Mouse (Mus musculus): ENCODE measurements at regions not wholly inside any gene's neighbourhood (a gene's known extent, or its start where the extent isn't known, plus 50 kb on each side); places are given as distances from the start of the nearest gene placed in this dataset.

GRCm38 (mm10) chr10:39248486-39248885 lies 84.9 kb upstream of the Ccn6 start:
- no peaks in the 10 kb centered on the region for H3K27me3 ChIP-seq
- DNase-seq (ENCODE audit: low read depth, low spot score) (no peak), ATAC-seq (no peak)
- ChIA-PET CTCF (interaction anchor here (0.9 kb wide), 1 partner anchor 109 kb away, joined by 3 read pairs; no protein-coding TSS in a partner anchor), POLR2A (no interaction called here)
- TF ChIP-seq CTCF (IDR thresholded peaks at IDR 0.05), result no peak
- in situ Hi-C loops (cut with MboI; ENCODE audit: low pct_unique_long_range_greater_than_20kb), result no loop called here

- TF ChIP-seq CTCF (IDR thresholded peaks at IDR 0.05), result no peak
- POLR2A ChIA-PET, result no interaction called here
- ATAC-seq (no peak), DNase-seq (ENCODE audit: low read depth, low spot score) (no peak)
- in situ Hi-C loops (cut with MboI; ENCODE audit: low pct_unique_long_range_greater_than_20kb), result no loop called here
- CTCF ChIA-PET, result no interaction called here
- no peaks in the 10 kb centered on the region for H3K27me3 ChIP-seq
Measured at GRCm38 (mm10) chr10:39246984-39247383, 83.4 kb upstream of the Ccn6 start.

DNA sequence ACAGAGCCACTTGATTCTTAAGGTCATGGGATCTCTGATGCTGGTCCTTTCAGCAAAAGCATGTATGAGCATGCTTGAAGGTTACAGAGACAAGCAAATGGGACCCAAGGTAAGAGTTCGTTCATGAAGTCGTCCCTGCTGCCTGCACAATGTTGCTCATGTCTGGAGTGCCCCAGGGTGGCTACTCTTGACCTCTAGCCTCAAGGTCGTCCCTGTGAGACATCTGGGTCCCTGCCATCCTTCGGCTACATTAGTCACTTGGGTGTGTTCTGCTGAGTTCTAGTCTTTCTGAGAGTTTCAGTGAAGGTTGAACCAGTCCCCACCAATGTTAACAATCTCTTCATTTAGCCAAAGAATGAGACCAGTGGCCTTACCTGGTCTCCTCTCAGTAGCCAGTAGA lies 81.5 kb upstream of the Ccn6 start:
- ChIA-PET CTCF (no interaction called here), POLR2A (no interaction called here)
- in situ Hi-C loops (cut with MboI; ENCODE audit: low pct_unique_long_range_greater_than_20kb), result no loop called here
- DNase-seq (ENCODE audit: low read depth, low spot score) (no peak), ATAC-seq (no peak)
- H3K27me3 ChIP-seq, result no peaks in the 10 kb centered on the region
- no peak for TF ChIP-seq CTCF (IDR thresholded peaks at IDR 0.05)

GRCm38 (mm10) chr10:39244061-39244460 lies 80.5 kb upstream of the Ccn6 start:
- DNase-seq (ENCODE audit: low read depth, low spot score) (no peak), ATAC-seq (no peak)
- POLR2A ChIA-PET, result interaction anchor here (1.4 kb wide), 1 partner anchor 126 kb away, joined by 3 read pairs; no protein-coding TSS in a partner anchor
- H3K27me3 ChIP-seq, result no peaks in the 10 kb centered on the region
- TF ChIP-seq CTCF (IDR thresholded peaks at IDR 0.05), result no peak
- in situ Hi-C loops (cut with MboI; ENCODE audit: low pct_unique_long_range_greater_than_20kb), result no loop called here
- CTCF ChIA-PET, result interaction anchor here (1.1 kb wide), 1 partner anchor 18 kb away, joined by 3 read pairs; no protein-coding TSS in a partner anchor

- no peaks in the 10 kb centered on the region for H3K27me3 ChIP-seq
- no peak for TF ChIP-seq CTCF (IDR thresholded peaks at IDR 0.05)
- no peak for ATAC-seq
- POLR2A ChIA-PET, result interaction anchor here (0.9 kb wide), 1 partner anchor 29 kb away, joined by 3 read pairs; no protein-coding TSS in a partner anchor
- no peak for DNase-seq (ENCODE audit: low read depth, low spot score)
- CTCF ChIA-PET, result interaction anchor here (5.7 kb wide), 1 partner anchor 279 kb away, joined by 42 read pairs; no protein-coding TSS in a partner anchor
- in situ Hi-C loops (cut with MboI; ENCODE audit: low pct_unique_long_range_greater_than_20kb), result no loop called here
Measured at GRCm38 (mm10) chr10:39242398-39242797, 78.8 kb upstream of the Ccn6 start.

DNA sequence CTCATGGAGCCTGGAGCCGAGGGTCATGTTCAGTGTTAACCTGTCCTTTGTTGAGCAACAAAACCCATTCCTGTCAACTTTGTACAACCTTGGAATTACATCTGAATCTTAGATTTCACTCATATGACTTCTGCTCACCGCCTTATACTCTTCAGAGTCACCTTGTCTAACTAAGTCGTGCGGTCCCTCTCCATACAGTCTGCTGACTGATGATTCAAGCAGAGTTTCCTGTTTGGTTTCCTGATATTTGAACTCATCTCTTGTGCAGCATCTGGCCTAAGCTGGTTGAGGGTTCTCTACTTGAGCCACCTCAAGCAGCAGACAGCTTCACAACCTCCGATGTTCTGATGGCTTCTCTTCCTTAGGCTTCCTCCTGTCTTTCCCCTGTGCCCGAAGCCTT lies 78.3 kb upstream of the Ccn6 start:
- no peaks in the 10 kb centered on the region for H3K27me3 ChIP-seq
- no peak for ATAC-seq
- in situ Hi-C loops (cut with MboI; ENCODE audit: low pct_unique_long_range_greater_than_20kb), result no loop called here
- ChIA-PET CTCF (interaction anchor here (3.8 to 5.7 kb wide), 2 partner anchors 70 to 279 kb away, joined by 19 to 42 read pairs; no protein-coding TSS in a partner anchor), POLR2A (interaction anchor here (0.9 kb wide), 1 partner anchor 28 kb away, joined by 3 read pairs; no protein-coding TSS in a partner anchor)
- DNase-seq (ENCODE audit: low read depth, low spot score), result no peak
- no peak for TF ChIP-seq CTCF (IDR thresholded peaks at IDR 0.05)

DNA sequence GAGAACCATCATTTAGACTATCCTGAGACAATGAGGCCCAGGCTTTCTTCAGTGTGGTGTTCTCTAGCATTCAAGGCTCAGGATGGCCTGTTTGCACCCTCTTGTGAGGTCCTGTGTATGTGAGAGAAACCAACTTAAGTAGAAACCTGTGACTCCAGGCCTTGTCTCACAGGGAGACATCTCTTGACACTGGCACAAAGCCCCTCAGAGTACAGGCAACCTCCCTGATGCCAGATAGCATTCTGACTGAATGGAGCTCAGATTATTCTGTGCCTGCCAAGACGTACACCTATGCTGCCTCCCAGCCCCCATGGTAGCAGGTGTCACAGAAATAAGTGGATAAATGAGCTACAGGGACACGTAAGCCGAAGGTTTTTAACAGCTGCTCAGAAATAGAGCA lies 77.9 kb upstream of the Ccn6 start:
- in situ Hi-C loops (cut with MboI; ENCODE audit: low pct_unique_long_range_greater_than_20kb), result no loop called here
- no peak for DNase-seq (ENCODE audit: low read depth, low spot score)
- ATAC-seq, result no peak
- no peaks in the 10 kb centered on the region for H3K27me3 ChIP-seq
- no peak for TF ChIP-seq CTCF (IDR thresholded peaks at IDR 0.05)
- CTCF ChIA-PET, result interaction anchor here (3.8 to 5.7 kb wide), 2 partner anchors 70 to 280 kb away, joined by 19 to 42 read pairs; no protein-coding TSS in a partner anchor
- POLR2A ChIA-PET, result interaction anchor here (0.9 kb wide), 1 partner anchor 28 kb away, joined by 3 read pairs; no protein-coding TSS in a partner anchor

DNA sequence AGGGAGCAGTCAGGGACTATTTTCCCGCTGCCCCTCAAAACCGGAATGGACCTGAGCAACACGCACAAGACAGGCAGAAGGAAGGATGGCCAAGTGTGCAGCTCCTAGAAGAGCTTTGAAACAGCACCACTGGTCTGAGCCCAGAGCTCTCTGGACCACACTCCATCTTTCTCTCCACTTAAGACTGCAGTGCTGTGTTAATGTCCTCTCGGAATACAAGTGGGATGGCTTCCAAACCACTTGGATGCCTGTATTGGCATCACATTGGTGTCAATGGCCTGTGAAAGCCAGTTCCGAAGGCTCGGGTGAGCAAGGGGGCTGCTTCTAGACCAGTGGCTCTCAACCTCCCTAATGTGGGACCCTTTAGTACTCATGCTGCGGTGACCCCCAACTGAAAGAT lies 77.4 kb upstream of the Ccn6 start:
- TF ChIP-seq CTCF (IDR thresholded peaks at IDR 0.05), result no peak
- ATAC-seq (no peak), DNase-seq (ENCODE audit: low read depth, low spot score) (no peak)
- H3K27me3 ChIP-seq, result no peaks in the 10 kb centered on the region
- in situ Hi-C loops (cut with MboI; ENCODE audit: low pct_unique_long_range_greater_than_20kb), result no loop called here
- POLR2A ChIA-PET, result no interaction called here
- CTCF ChIA-PET, result interaction anchor here (1.1 to 5.7 kb wide), 4 partner anchors 20 to 543 kb away, joined by 4 to 42 read pairs (median 15); no protein-coding TSS in a partner anchor

DNA sequence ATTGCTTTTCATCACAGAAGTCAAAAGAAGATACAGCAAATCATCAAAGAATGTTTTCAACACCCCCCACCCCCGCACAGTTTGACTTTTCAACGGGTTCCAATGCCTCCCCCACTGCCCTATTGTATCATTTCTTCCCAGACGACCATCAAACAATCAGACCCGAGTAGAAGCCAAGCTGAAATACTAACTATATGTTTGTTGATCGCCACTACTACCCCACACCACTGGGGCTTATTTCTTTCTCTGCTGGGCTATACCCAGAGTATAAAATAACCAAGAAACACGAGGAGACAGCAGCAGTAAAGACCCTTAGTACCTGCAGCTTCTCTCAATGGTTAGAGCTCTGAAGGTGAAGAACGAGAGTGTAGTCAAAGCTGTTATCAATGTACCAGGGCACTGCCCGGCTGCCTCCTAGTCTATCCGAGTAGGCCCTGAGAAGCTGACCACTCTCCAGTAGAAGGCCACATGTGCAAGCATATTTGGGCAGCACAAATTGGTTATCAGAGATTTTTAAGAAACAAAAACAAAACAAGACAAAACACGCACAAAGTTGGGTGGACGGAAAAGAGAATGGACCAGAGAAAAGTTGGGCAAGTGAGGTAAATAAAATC lies 76.7 kb upstream of the Ccn6 start:
- in situ Hi-C loops (cut with MboI; ENCODE audit: low pct_unique_long_range_greater_than_20kb), result no loop called here
- DNase-seq (ENCODE audit: low read depth, low spot score) (no peak), ATAC-seq (no peak)
- ChIA-PET POLR2A (interaction anchor here (0.7 to 2.3 kb wide), 3 partner anchors 130 to 278 kb away, joined by 3 to 9 read pairs (median 4); no protein-coding TSS in a partner anchor), CTCF (interaction anchor here (0.8 to 5.7 kb wide), 5 partner anchors 11 to 544 kb away, joined by 4 to 42 read pairs (median 11); no protein-coding TSS in a partner anchor)
- no peaks in the 10 kb centered on the region for H3K27me3 ChIP-seq
- no peak for TF ChIP-seq CTCF (IDR thresholded peaks at IDR 0.05)

DNA sequence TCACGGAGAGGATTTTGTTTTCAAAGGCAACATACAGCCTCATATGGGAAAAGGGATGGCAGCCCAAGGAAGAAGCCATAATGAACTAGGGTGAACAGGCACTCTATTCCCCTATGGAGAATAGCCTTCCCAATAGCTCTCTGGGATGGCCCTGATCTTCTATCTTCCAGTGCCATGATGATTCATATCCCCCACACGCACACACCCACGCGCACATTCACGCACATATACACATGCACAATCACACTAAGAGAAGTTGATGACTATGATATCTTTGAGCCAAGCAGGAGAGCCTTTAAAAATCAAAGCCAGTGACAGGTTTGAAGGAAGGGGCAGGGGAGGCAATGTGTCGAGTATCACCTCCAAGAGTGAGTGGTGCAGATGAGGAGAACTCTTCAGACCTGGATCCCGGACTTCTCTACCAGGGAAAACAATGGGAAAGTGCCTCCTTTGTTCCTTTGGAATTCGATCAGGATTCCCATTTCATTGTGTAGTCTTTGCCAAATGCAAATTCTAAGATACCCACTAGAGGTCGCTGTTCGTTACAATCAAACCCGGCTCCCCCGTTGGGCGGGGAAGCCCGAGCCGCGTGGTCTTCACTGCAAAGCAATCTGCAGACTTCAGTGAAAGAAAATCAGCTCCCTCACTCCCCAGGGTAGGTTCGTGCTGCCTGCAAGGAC lies 76.0 kb upstream of the Ccn6 start:
- no peaks in the 10 kb centered on the region for H3K27me3 ChIP-seq
- ATAC-seq (peak; percentile 17), DNase-seq (ENCODE audit: low read depth, low spot score) (no peak)
- TF ChIP-seq CTCF (IDR thresholded peaks at IDR 0.05), result peak; percentile 92
- ChIA-PET POLR2A (interaction anchor here (0.7 to 2.3 kb wide), 3 partner anchors 131 to 279 kb away, joined by 3 to 9 read pairs (median 4); no protein-coding TSS in a partner anchor), CTCF (interaction anchor here (0.8 to 5.7 kb wide), 8 partner anchors 11 to 545 kb away, joined by 3 to 42 read pairs (median 5); no protein-coding TSS in a partner anchor)
- in situ Hi-C loops (cut with MboI; ENCODE audit: low pct_unique_long_range_greater_than_20kb), result loop anchor here (5.0 kb wide), 2 partner anchors 67 to 283 kb away; no protein-coding TSS in a partner anchor

Measured in Patski (cell line).